Mouse (Mus musculus): Measurements from ENCODE around the gene Fndc3b.

GRCm38 (mm10) chr3:27685650-27686208 lies 25.4 kb downstream of the Fndc3b start:
- no peak for TF ChIP-seq CTCF (IDR thresholded peaks at IDR 0.05; ENCODE audit: low read depth)
- no peak for TF ChIP-seq EP300 (IDR thresholded peaks at IDR 0.05; ENCODE audit: low read depth)
